Mouse (Mus musculus) stomach, postnatal 0 days (tissue): ENCODE data around the gene Ssbp3.

Experiments used
- CTCF ChIP-seq: IDR thresholded peaks from 2 replicates; pipeline ENCODE4 v1.5.1; 2016; ENCODE audit warnings: antibody characterized with exemption, low read depth, mild to moderate bottlenecking, moderate library complexity
- EP300 ChIP-seq: optimal IDR thresholded peaks from 2 replicates; pipeline ENCODE3; 2016; ENCODE audit warnings: antibody characterized with exemption

GRCm38 (mm10) chr4:106948546-106948945 is 38.0 kb downstream of the Ssbp3 start:
- TF ChIP-seq CTCF (no peak), EP300 (no peak)
